Mouse (Mus musculus): Measurements from ENCODE around the gene Tmem230.

DNA sequence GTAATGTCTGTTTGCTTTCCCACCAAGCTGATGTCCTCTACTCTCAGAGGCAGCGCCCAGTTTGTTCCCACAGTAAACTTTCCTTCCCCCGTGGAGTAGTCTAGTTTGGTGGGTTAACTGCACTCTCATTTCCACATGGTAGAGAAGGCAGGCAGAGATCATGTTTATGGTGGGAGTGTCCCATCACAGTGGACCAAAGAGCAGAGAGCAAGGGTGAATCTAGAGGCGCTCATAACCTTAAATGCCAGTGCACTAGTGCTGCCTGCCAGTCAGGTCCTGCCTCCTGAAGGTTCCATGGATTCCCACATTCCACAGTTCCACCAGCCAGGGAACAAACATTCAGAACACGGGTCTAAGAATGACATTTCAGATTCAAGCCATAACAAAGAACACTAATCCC lies 42.1 kb downstream of the Tmem230 start:
- TF ChIP-seq CTCF (IDR thresholded peaks at IDR 0.05; ENCODE audit: borderline replicate concordance, insufficient read depth, low read depth, low read length), result no peak
- TF ChIP-seq POLR2A (IDR thresholded peaks at IDR 0.05; ENCODE audit: borderline replicate concordance, insufficient read depth, low read length), result no peak

Measured in cerebellum, adult 2 months (tissue).